Mouse (Mus musculus) CH12F3 (cell line): ENCODE results near the gene Sec16b.

ENCODE experiments used
- in situ Hi-C: fragments of 300-500 bp; cut with MboI; formaldehyde crosslinking; loops from 2 replicates; pipeline ENCODE4 v1.14.3; 2020; ENCODE audit warnings: low sequenced_read_pairs

The Sec16b gene

GRCm38 (mm10) chr1:157512690-157513448 lies 6.3 kb downstream of the Sec16b start:
- in situ Hi-C loops = no loop called here

GRCm38 (mm10) chr1:157513559-157513958 lies 7.0 kb downstream of the Sec16b start:
- in situ Hi-C loops = no loop called here

GRCm38 (mm10) chr1:157514298-157514697 lies 7.8 kb downstream of the Sec16b start:
- in situ Hi-C loops = no loop called here

GRCm38 (mm10) chr1:157516838-157517808 lies 10.6 kb downstream of the Sec16b start:
- in situ Hi-C loops = no loop called here

- in situ Hi-C loops = no loop called here
Observed at GRCm38 (mm10) chr1:157518111-157518523, 11.6 kb downstream of the Sec16b start.

GRCm38 (mm10) chr1:157519396-157519795 lies 12.9 kb downstream of the Sec16b start:
- in situ Hi-C loops = no loop called here

- in situ Hi-C loops = no loop called here
Observed at GRCm38 (mm10) chr1:157522322-157522721, 15.8 kb downstream of the Sec16b start.

GRCm38 (mm10) chr1:157524775-157525174 lies 18.2 kb downstream of the Sec16b start:
- in situ Hi-C loops = no loop called here

- in situ Hi-C loops = no loop called here
Observed at GRCm38 (mm10) chr1:157525692-157526354, 19.3 kb downstream of the Sec16b start.

- in situ Hi-C loops = no loop called here
Observed at GRCm38 (mm10) chr1:157526625-157527024, 20.1 kb downstream of the Sec16b start.

- in situ Hi-C loops = no loop called here
Observed at GRCm38 (mm10) chr1:157532826-157533460, 26.4 kb downstream of the Sec16b start.

GRCm38 (mm10) chr1:157535571-157535970 lies 29.0 kb downstream of the Sec16b start:
- in situ Hi-C loops = no loop called here

GRCm38 (mm10) chr1:157536471-157536870 lies 29.9 kb downstream of the Sec16b start:
- in situ Hi-C loops = no loop called here

GRCm38 (mm10) chr1:157537636-157538035 lies 31.1 kb downstream of the Sec16b start:
- in situ Hi-C loops = no loop called here

GRCm38 (mm10) chr1:157545056-157545455 lies 38.5 kb downstream of the Sec16b start:
- in situ Hi-C loops = no loop called here

GRCm38 (mm10) chr1:157547658-157548057 lies 41.1 kb downstream of the Sec16b start:
- in situ Hi-C loops = no loop called here

- in situ Hi-C loops = loop anchor here (25.0 kb wide), 1 partner anchor 1113 kb away; no protein-coding TSS in a partner anchor
Observed at GRCm38 (mm10) chr1:157549721-157550120, 43.2 kb downstream of the Sec16b start.

- in situ Hi-C loops = loop anchor here (25.0 kb wide), 1 partner anchor 1109 kb away; no protein-coding TSS in a partner anchor
Observed at GRCm38 (mm10) chr1:157552749-157553451, 46.4 kb downstream of the Sec16b start.

- in situ Hi-C loops = loop anchor here (25.0 kb wide), 1 partner anchor 1108 kb away; no protein-coding TSS in a partner anchor
Observed at GRCm38 (mm10) chr1:157554163-157554562, 47.6 kb downstream of the Sec16b start.
